In the genomic region with DNA sequence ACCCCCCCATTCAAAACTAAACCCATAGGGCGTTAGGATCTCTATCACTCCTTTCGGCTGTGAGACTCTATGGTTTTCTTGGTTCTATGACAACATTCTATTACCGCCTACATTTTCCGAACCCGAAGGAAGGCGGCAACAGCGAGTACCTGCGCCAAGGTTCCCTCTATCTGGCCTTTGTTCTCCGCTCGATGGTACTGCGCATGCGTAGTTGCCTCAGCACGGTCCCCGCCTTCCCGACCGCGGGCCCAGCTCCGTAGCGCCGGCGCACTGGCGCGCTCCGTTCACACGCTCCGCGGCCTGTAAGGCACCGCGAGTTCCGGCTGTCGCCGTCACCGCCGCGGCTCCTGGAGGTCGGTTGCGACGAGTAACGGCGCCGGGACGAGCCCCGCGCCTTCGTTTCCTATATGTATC, we compare ENCODE assay signal across 8 mouse cellular contexts. TPM values are rescaled to one million over a fixed set of nuclear protein-coding genes. Genes with fewer than 3 reads are reported as not detected.
DNase-seq lines count a peak whose midpoint lies in the region; ATAC-seq lines count a peak whose summit lies in the region.

A gene (plus strand): TSS at position 239 of the 414 bp plus-strand sequence.

- DNase-seq in Muller cell, postnatal 12 days (ENCODE audit: inconsistent ontology term) = peak; percentile 96
- DNase-seq in cerebellum, adult 9-11 months = peak; percentile 99
- peak; percentile 95 to 98 for DNase-seq in frontal cortex, adult 2 months (ENCODE audit: extremely low spot score in 1 of 2, low spot score in 1 of 2)
- DNase-seq in hindbrain, embryonic 11.5 days (ENCODE audit: low spot score) = peak; percentile 98
- peak; percentile 97 to 99 for DNase-seq in layer of hippocampus, postnatal 10 days (ENCODE audit: low spot score in 2 of 2)
- DNase-seq in lung, postnatal 10 days = peak; percentile 99
- DNase-seq in ovary, postnatal 36 days (ENCODE audit: low spot score) = peak; percentile 97
- DNase-seq in thymus, postnatal 25 days = peak; percentile 97

- H3K4me3 ChIP-seq in hindbrain, embryonic 11.5 days (ENCODE audit: low read depth, low read length) = peak within 1 kb of the TSS; percentile 84

- no peaks in the 10 kb centered on the region for H3K27me3 ChIP-seq in hindbrain, embryonic 11.5 days (ENCODE audit: control insufficient read depth, insufficient read depth, low read length)

- ATAC-seq in hindbrain, embryonic 11.5 days (ENCODE audit: low FRiP score) = peak; percentile 98

- H3K9me3 ChIP-seq in hindbrain, embryonic 11.5 days (ENCODE audit: control insufficient read depth, low read length) = no peaks in the 10 kb centered on the region

- H3K4me1 ChIP-seq in hindbrain, embryonic 11.5 days (replicated peaks; ENCODE audit: control insufficient read depth, insufficient read depth, low read length) = 0 out of 2 replicates have a peak, but pooled peaks cover 3% of the 10 kb centered on the region

- H3K27ac ChIP-seq in hindbrain, embryonic 11.5 days (ENCODE audit: low read depth, low read length) = peak within 1 kb of the TSS; percentile 10

- WGBS in hindbrain, embryonic 11.5 days = under 1% methylated on average over 45 of the region's 45 CpGs

- H3K9ac ChIP-seq in hindbrain, embryonic 11.5 days (ENCODE audit: low read depth, low read length) = peak within 1 kb of the TSS; percentile 91

- no peaks in the 10 kb centered on the region for H3K36me3 ChIP-seq in hindbrain, embryonic 11.5 days (ENCODE audit: control insufficient read depth, insufficient read depth, low read length)

- peak within 1 kb of the TSS; percentile 75 for H3K4me2 ChIP-seq in hindbrain, embryonic 11.5 days (replicated peaks; ENCODE audit: low read depth, low read length)

RNA-seq across cellular contexts. Expression of the gene that starts here (rescaled TPM):
- polyA plus RNA-seq in frontal cortex, adult 2 months (2012; rRNA removed) = 75.0 and 81.0 TPM in 2 replicates
- 44.2 and 53.2 TPM in 2 replicates for polyA plus RNA-seq in hindbrain, embryonic 11.5 days (2014; fragmentation: Nextera tagmentation; extraction: Ambion mirVana)
- 100 to 1,000 TPM; 120 to 131 TPM for total RNA-seq in layer of hippocampus, postnatal 10 days (2021)

Comparison
In these comparisons a context has a peak if more than half of its experiments do, and no peak if none do; other contexts are left out.
1. Peak in every context shown above with its lines: DNase-seq, ATAC-seq, H3K4me3 ChIP-seq and H3K27ac ChIP-seq.